Mouse (Mus musculus) bone marrow, adult 2 months (tissue): ENCODE results near the gene Pak1ip1.

Source experiments
- CTCF ChIP-seq: fragments of 200-500 bp; IDR thresholded peaks from 2 replicates; pipeline ENCODE4 v1.5.1; 2011; ENCODE audit warnings: low read length, control low read depth; ENCODE audit not compliant: control insufficient read depth, insufficient read depth
- POLR2A ChIP-seq: fragments of 200-500 bp; IDR thresholded peaks from 2 replicates; pipeline ENCODE4 v1.6.1; 2011; ENCODE audit warnings: low read depth, mild to moderate bottlenecking, control low read depth, low read length, borderline replicate concordance; ENCODE audit not compliant: control insufficient read depth

DNA sequence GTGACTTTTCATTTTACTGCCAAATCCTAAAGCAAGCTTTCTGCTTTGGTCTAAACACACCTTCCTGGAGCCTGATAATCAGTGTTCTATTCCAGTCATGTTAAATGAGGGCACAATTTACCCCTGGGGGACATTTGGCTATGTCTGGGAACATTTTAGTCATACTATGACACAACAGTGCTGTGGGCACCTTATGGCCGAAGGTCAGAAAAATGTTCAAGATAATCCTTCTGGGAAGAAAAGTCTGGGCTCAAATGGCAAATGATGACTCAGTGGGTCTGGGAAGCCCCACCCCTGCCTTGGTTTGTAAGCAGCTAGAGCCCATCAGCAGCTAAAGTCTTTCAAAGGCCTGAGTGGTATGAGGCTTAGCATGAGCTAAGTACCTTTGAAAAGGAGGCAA is 18.1 kb upstream of the Pak1ip1 start:
- TF ChIP-seq POLR2A, result no peak
- TF ChIP-seq CTCF, result no peak
